Comparison of ENCODE assay signal across 7 mouse cellular contexts in genomic region chr9:101314036-101314435, GRCm38 (mm10).
DNase-seq lines count a peak whose midpoint lies in the region; TF ChIP-seq lines count a peak whose summit lies in the region.

No protein-coding gene starts in this region.

- DNase-seq in testis, postnatal 10 days (ENCODE audit: low spot score): peak; percentile 81
- DNase-seq in testis, postnatal 14 days (ENCODE audit: low spot score): no peak
- peak; percentile 76 for DNase-seq in adrenal gland, postnatal 10 days
- peak; percentile 85 for DNase-seq in embryo, embryonic 10.5 days (ENCODE audit: low spot score)
- DNase-seq in kidney, postnatal 36 days: peak; percentile 61 to 81
- peak; percentile 37 for DNase-seq in lung, adult 2 months
- DNase-seq in right cerebral cortex, postnatal 10 days (ENCODE audit: low spot score in 2 of 2): peak; percentile 66 to 83

- no peak overlapping the region for H3K4me3 ChIP-seq in lung, adult 2 months (replicated peaks; ENCODE audit: extremely low read depth, low read depth, low read length)

- peak; percentile 29; the same call in 1 of the 2 replicates for TF ChIP-seq CTCF in lung, adult 2 months (IDR thresholded peaks at IDR 0.05; ENCODE audit: insufficient read depth, low read length)

- H3K4me1 ChIP-seq in lung, adult 2 months (ENCODE audit: control insufficient read depth, insufficient read depth, low read length): no peaks in the 10 kb centered on the region

- TF ChIP-seq POLR2A in lung, adult 2 months (IDR thresholded peaks at IDR 0.05; ENCODE audit: borderline replicate concordance, extremely low read depth, low read depth, low read length): no peak

- 45% methylated on average over 4 of the region's 4 CpGs for WGBS in lung, adult 2 months
